Mouse (Mus musculus): Measurements from ENCODE around the gene Serp2.
A peak's percentile ranks its signal among the peaks of the same experiment; 100 is the strongest.

Gene Serp2

DNA sequence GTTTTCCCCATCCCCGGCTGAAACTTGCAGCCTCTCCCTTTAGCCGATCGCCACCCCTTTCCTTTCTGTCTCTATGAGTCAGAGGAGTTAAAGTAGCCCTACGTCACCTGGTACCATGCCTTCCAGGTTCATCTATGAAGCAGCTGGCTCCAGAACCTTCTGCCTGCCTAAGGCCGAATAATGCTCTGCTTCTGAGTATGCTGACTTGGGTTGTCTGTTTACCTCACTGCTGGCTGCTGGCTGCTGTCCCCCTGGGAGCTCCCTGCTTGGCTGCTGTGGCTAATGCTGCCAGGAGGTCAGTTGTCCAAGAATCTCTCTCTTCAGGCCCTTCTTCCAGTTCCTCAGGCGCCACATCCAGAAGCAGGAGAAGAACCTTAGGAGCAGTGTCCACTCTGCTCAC is 30.2 kb downstream of the Serp2 start:
- DNase-seq = no peak

DNA sequence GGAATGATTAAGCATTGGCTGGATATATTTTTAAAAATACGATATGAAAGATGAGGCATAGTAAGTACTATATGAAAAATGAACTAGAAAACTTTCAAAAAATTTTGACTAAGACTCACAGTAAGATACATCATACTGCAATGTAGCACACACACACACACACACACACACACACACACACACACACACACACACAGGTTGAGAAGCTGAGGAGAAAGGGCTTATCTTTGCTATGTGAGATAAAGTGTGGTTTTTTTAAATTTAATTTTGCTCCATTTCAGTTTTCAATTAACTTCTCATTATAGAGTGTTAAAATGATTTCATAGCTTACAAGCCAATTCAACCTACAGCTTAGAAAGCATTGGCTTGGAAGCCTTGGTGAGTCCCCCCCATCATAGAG is 33.3 kb downstream of the Serp2 start:
- DNase-seq = no peak

DNA sequence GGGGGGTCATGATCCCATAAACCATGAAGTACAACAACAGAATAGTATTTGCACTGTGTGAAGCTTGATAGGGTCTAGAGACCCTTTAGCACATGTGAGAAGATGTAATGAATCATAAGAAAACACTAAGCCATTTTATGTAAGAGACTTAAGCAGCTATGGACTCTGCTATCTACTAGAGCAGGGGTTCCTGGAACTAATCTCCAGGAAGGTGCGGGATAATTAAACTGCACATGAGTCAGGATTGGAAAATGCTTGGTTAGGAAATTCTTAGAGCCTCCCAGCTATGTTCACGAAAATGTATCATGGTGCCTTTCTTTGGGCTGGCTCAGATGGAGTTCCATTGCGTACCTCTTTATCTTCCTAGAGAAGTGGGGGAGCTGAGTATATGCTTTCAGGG is 35.4 kb downstream of the Serp2 start:
- DNase-seq = no peak

DNA sequence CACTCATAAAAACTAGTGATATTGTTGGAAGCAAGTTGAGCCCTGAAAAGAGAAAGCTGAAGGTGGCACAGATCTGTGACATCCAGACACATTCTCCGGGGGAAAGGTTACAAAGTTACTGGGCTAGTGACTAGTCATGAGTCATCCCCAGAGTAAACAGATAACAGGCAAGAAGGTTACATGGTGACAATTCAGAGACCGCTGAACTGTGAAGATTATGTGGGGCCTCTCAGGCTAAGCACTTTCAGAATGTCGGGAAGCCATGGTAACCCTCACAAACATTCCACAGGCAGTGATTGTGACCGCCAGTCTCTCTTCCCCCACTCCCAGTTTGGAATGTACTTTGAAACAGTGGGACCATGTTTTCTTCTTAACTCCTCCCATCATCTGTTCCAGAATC is 36.1 kb downstream of the Serp2 start:
- DNase-seq = no peak

DNA sequence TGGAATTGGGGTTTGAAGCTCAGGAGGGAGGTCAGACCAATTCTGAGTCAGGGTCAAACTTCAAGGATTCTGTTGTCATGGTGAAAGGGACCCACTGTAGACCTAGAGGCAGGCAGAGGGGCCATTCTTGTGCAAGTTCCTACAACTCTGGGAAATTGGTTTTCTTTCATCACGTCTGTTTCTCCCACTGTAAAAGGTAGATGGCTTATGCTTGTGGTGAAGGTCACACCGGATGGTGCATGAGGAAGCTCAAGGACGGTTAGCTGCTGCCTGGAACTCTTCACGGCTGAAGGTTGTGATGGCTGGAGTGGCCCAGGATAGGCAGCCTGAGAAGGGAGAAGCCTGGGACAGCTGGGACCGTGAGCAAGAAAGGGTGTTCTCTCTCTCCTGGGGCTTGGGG is 38.5 kb downstream of the Serp2 start:
- DNase-seq = no peak

DNA sequence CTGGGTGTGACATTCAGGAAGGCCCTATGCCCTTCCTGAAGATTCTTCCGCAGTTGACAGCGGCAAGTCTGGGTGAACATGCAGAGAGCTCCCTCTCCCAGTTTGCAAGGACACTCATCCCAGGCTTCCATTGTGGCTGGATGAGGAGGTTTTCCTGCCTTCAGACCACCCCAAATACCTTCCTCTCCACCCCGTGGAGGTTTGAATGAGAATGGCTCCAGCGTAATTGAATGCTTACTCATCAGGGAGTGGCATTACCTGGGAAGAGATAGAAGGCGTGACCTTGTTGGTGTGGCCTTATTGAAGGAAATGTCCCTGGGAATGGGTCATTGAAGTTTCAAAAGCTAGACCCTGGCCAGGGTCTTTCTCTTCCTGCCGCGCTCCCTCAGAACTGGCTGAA is 41.1 kb downstream of the Serp2 start:
- no peak for DNase-seq

DNA sequence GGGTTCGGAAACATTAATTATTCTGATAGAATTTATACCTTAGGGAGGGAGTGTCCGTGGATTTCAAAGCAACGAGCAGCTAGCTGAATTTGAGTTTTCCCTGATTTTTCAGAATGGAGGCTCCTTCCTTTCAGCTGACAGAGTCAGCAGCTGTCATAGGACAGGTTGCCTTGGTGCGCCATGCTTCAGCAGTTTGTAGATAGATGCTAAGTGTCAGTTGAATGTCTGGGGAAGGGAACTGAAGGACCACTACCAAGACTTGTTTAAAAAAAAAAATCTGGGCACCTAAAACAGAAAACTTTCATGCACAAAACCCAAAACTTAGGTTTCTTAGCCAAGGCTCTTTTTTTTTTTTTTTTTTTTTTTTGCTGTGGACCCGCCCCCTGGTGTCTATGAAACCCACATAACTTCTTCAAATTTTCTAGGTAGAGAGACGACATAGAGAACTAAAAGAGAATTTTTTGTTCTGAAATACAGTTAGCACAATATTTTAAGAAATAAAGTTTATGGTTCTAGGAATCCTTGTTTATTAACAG is 42.6 kb downstream of the Serp2 start:
- DNase-seq = no peak

DNA sequence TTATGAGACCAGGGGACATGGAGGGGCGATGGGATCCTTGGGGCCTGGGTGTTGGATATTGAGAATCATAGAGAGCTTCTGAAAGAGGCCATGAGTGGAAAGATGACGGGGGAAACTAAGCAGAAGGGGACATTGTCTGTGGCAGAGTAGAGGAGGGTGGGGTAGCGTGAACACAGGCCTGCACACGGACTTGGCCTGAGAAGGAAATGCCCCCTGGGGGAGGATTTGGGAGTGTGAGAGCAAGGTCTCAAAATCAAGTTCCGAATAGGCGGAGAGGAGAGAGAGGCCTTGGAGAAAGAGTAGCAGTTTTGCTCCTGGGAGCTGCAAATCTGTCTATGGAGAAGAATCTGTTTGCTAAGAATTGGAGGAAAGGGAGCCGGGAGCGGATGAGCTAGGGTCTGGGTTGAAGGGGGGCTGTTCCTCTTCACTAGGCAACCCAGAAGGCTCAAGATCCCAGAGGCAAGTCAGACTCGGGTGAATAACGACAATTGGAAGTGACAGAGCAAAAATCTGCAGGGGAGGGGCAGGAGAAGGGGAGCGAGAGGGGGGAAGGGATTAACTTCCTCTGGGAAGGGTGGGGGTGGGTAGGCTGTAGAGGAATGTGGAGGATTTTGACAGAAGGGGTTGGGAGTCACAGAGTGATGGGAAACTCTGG is 43.2 kb downstream of the Serp2 start:
- DNase-seq = no peak

DNA sequence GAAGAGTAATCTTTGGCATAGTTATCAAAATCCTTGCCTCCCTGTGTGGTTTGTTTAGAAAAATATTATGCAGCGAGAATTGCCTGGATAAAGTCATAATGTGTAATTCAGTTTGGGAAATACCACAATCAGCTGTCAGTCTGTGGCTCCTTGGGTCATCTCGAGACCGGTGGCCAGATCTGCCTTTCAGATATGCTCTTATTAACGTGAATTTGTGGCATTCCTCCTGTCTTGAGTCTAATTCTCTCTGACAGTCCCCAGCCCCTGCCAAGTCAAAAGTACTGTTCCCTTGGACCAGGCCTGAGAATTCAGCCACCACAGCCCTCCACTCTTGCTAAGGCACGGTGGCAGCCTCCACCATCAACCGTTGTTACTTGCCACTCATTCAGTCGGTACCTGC is 44.7 kb downstream of the Serp2 start:
- DNase-seq = no peak

DNA sequence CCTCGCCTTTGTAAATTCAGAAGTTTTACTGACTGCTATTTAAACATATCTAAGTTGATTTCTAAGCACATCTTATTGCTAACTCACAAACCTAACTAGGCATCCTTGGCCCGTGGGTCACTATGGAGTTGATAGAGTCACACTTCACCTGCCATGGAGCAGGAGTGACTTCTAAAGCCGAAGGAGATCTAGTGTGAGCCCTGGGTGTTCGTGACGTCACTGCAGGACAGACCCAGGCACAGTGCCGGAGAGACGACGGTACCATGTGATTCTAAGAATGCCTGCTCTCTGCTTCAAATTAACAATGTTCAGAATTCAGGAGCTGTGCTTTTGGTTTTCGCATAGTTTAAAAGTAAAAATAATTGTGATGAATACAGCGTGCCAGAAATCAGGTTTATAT is 48.0 kb downstream of the Serp2 start:
- DNase-seq = no peak

DNA sequence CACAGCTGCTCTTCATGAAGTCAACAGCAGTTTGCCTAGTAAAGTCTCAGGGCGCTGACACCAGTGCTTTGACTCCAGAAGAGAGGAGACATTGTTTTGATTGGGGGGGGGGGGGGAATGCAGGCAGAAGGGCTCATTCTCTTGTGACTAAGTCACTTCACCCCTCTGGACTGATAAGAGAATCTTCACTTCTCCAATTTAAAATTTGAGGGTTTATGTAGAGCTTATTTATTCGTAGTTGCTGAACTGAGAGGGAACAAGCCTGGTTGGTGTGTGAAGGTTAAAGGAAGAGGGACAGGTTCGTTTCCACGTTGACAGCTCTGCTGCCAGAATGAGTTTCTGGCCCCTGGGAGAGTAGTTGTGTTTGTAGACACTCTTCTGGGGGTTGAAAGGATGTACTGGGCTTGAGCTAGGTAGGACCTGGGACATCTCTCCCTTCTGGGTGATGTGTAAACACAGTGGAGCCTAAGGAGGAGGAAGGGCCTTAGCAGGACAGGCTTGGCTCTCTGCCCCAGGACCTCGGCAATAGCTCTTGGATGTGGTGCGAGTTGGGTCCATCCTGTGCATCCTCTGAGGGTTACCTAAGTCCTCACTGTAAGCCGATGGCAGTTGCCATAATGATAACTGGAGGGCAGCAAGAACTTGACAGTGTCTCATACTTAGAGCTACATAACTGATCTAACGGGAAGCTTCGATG is 48.7 kb downstream of the Serp2 start:
- DNase-seq = peak in 1 of 2 experiments; percentile 4

DNA sequence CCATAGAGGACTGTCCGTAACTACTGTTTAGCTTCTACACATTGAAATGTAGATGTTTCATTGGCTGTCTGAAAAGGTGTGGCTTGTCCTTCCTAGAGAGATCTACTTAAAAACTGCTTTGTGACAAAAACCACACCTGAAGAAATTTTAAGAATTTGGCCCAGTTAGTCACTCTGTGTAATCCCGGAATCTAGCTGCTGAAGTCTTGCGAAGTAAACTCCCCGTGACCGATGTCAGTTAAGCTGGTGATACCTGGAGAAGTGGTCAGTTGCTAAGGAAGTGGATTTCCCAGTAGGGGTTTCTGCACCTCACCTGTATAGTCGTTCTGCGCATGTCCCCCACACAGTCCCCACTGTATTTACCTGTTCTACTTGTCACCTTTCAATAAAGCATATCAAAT is 49.3 kb downstream of the Serp2 start:
- DNase-seq = no peak

DNA sequence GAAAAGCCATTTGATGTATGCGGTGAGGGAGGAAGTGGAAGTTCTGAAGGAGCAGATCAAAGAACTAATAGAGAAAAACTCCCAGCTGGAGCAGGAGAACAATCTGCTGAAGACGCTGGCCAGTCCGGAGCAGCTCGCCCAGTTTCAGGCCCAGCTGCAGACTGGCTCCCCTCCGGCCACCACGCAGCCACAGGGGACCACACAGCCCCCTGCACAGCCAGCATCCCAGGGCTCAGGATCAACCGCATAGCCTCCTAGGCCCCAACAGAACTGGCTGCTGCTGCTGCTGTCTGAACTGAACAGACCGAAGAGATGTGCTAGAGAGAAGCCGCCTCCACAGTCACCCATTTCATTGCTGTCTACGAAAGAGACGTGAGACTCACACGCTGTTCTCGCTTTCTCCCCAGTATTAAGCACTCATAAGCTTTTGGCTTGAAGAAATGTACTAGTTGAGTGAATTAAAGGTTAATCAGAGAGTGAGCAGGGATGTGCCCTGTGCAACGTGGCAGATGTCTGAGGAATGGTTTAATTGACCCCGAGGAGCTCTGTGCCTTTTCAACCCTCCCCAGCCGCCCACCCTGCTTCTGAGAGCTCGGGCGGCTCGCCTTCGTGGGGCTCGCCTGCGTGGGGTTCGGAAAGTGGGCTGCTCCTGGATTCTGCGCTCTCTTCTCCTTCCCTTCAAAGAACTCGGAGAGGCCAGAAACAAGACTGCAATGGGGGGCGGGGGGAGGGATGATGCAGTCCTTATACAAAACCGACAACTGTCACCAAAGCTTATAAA is 50.1 kb downstream of the Serp2 start:
- no peak for DNase-seq

DNA sequence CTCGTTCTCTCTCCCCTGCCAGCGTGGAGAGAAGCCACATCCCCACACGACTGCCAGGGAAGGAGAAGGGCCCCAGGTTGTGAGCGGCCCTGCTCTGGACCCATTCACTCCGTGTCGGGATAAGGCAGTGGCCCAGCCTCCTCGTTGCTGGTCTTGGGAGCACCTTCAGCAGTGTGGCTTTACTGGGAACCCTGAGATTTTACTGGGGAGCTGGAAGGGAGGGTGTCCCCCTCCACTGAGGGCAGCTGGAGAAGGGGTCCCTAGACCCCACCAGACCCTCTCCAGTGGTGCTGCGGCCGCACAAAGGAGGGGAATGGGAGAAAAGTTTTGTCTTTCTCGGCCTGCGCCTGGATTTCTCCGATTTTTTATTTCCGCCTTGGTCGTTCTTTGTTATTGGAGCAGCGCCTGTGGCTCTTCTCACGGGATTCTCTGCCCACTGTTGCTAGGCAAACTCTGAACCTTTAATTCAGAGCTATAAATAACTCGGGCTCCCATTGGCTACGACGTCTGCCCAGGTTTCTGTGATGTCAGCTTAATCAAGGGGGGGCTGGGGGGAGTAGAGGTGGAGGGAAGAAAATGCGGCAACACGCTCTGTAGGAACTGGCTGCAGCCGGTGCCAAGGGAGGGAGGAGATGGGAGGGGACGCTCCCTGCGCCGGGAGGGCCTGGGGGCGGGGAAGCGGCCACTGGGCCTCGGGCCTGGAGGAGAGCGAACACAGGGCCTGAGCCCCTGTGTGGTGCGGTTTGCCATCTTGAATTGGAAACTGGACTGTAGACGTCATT is 51.1 kb downstream of the Serp2 start:
- DNase-seq = peak; percentile 63 to 65

DNA sequence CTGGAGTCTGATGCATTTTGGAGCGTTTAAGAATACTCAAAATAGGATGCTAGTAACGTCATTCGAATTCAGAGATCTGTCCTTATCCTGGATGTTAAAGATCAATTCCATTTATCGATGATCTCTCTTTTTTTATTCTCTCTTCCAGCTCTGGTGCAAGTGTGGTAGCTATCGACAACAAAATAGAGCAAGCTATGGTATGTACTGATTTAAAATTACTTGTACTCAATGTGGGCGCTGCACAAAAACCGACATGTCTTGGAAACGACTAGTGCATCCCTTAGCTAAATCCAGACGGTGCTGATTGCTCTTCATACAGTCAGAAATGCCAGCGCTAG is 51.6 kb downstream of the Serp2 start:
- DNase-seq = no peak

DNA sequence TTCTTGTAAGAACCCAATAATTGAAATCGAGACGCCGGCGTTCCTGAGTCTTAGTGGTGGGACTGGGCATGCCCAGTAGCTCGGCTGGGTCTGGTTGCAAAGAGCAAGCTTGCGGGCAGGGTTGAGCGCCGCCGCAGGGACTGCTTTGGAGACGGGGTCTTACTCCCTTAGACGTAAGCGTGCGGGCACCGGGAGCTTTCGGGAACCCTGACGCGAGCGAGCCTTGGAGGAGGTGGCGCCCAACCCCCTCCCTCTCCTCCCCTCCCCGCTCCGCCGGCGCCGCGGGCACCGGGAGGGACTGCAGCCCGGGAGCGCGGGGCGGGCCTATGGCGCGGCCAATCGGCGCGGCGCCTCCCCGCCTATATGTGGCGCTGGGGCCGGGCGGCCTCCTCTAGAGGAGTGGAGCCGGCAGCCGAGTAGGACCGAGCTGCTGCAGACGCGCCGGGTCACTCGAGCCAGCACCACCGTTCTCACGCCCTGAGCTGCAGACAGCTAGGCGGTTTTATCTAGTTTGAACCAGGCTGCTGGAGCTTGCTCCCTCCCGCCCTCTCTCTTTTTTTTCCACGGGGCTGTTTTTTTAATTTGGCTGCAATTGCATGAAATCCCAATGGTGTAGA is 52.5 kb downstream of the Serp2 start:
- DNase-seq = peak; percentile 87 to 89

DNA sequence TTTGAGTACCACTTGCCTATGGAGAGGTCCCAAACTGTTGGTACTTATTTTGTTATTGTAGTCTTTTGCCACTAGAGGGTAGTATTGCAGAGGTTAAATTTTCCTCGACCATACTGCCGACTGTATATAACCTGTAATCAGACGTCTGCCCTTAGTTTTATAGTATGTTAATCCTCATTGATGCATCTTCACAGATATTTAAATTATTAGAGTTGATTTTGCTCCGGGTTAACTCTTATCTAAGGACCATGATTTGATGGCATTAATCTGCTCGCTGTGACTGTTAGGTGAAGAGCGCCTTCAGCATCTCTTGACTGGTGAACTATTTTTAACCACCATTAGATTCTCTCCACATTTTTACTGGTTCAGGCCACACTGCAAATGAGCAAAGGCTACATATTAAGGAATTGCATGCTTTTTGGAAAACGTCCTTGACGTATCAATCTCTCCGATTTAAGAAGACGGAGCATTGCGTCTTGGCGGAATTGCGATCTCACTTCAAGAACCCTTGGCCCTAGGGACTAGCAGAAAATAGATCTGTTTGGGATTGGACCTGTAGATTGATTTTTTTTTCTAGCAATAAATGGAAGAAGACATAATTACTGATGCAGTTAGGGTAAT is 53.3 kb downstream of the Serp2 start:
- DNase-seq = peak; percentile 25 to 42

DNA sequence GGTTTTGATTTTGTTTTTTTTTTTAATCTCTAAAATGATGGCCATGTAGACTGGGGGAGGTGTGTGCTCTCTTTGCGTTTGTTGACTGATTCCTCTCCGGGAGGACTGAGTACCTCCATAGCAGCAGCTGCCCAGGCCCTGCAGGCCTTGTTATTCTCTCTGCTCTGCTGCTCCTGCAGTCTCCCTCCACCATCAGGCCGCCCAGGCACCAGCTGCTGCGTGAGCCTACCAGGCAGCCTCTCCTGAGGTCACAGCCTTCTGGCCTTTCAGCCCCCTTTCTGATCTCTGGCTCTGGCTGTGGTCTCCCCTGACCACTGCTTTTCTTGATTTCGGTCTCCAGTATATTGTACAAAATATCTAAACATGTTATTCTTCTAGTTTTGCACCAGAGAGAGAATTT is 56.7 kb downstream of the Serp2 start:
- no peak for DNase-seq

DNA sequence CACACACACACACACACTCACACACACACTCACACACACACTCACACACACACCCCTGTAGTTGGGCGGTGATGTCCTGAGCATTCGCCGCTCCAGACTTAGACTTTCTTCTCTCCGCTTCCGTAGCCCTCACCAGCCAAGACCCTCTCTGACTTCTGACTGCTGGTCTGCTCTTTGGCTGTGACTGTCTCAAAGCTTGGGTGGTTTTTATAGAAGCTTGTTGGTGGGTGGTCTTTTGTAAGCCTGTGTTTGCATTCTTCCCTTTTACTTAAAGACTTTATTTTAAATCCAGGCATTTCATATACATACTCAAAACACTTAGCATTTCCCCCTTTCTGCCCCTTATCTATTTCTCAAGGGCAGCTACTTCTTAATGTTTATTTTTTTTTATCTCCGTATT is 57.2 kb downstream of the Serp2 start:
- DNase-seq = no peak

DNA sequence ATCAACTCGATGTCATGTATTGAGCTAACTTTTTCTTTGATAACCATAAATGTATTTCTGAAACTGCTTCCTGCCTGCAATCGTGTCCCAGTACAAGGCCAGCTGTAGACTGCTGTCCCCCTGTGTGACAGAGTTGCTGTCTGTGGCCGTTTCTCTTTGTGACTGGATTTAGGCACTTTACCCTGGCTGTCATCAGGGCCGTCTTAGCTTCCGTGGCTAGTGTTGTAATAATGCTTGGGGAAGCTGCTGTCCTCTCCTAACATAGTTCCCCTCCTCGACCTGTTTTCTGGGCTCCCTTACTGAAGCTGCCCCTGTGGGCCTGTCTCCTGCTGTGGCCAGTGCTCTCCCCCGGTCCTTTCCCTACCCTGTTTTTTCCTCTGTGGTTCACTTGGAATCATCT is 58.5 kb downstream of the Serp2 start:
- DNase-seq = no peak

DNA sequence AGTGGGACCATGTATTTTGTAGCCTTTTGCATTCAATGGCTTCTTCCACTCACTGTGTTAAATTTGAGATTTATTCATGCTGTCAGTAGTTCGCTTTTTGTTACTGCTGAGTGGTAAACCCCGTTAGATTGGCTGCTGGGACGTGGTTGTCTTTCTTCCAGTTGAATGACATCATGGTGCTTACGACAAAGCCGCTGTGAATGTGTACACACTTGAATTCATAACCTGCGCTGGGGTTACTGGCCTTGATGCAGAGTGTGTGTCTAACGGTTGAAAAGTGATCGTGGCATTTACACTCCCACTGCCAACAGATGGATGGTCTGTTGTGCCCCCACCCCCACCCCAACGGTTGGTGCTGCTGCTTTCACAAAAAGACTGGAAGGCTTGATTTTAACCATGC is 59.5 kb downstream of the Serp2 start:
- DNase-seq = no peak

DNA sequence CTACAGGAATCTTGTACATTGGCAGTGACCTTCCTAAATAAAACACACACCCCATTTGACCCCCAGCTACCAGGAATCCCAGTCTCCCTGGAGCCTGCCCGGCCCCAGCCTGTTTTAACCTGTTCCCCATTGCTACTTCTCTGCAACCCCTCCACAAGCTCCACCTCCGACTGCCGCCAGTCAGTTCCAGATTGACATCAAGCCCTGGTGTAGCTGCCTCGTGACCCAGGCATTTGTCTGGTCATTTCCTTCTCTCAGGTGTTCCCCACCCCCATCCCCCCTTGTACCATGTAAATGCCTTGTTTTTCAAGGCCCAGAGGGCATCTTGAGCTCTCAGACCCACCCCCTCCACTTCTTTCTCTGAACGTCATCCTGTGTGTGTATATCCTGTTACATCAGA is 61.7 kb downstream of the Serp2 start:
- no peak for DNase-seq

All from B cell, adult 2 months (primary cell).